Mouse (Mus musculus) cerebellum, adult (tissue): Measurements from ENCODE around the gene Dhrs7.
A peak's percentile ranks its signal among the peaks of the same experiment; 100 is the strongest.
"Not testable (repeated sequence)": the region's sequence is repeated elsewhere in the genome, so short reads cannot be mapped to it uniquely, and the experiment has no call there.

ENCODE experiments used
- ATAC-seq: cut with Nextera tagmentation; 2 replicates; pipeline ENCODE4 v1.9.2; 2017; ENCODE audit warnings: mild to moderate bottlenecking, moderate library complexity, mixed read lengths; ENCODE audit not compliant: insufficient number of reproducible peaks, low FRiP score, low TSS enrichment

The Dhrs7 gene

GRCm38 (mm10) chr12:72664735-72665337 lies at the start of gene Dhrs7:
Dhrs7 (minus strand) TSS chr12:72664909.
- ATAC-seq: peak; percentile 98

GRCm38 (mm10) chr12:72709981-72710380 lies 45.3 kb upstream of the Dhrs7 start:
- ATAC-seq: no peak

- ATAC-seq: no peak
Observed at GRCm38 (mm10) chr12:72704068-72704467, 39.4 kb upstream of the Dhrs7 start.

GRCm38 (mm10) chr12:72700013-72700412 lies 35.3 kb upstream of the Dhrs7 start:
- no peak for ATAC-seq

GRCm38 (mm10) chr12:72694901-72695463 lies 30.3 kb upstream of the Dhrs7 start:
- ATAC-seq: no peak

GRCm38 (mm10) chr12:72694438-72694837 lies 29.7 kb upstream of the Dhrs7 start:
- ATAC-seq: no peak

- no peak for ATAC-seq
Observed at GRCm38 (mm10) chr12:72693895-72694294, 29.2 kb upstream of the Dhrs7 start.

- not testable (repeated sequence) for ATAC-seq
Observed at GRCm38 (mm10) chr12:72688281-72688680, 23.6 kb upstream of the Dhrs7 start.

- ATAC-seq: not testable (repeated sequence)
Observed at GRCm38 (mm10) chr12:72687741-72688140, 23.0 kb upstream of the Dhrs7 start.

- not testable (repeated sequence) for ATAC-seq
Observed at GRCm38 (mm10) chr12:72686566-72686965, 21.9 kb upstream of the Dhrs7 start.

- no peak for ATAC-seq
Observed at GRCm38 (mm10) chr12:72683612-72684011, 18.9 kb upstream of the Dhrs7 start.

GRCm38 (mm10) chr12:72682511-72683282 lies 18.0 kb upstream of the Dhrs7 start:
- no peak for ATAC-seq

- ATAC-seq: no peak
Observed at GRCm38 (mm10) chr12:72681919-72682318, 17.2 kb upstream of the Dhrs7 start.

GRCm38 (mm10) chr12:72679635-72680034 lies 14.9 kb upstream of the Dhrs7 start:
- no peak for ATAC-seq

GRCm38 (mm10) chr12:72674820-72675219 lies 10.1 kb upstream of the Dhrs7 start:
- ATAC-seq: no peak

- ATAC-seq: no peak
Observed at GRCm38 (mm10) chr12:72674079-72674797, 9.5 kb upstream of the Dhrs7 start.

- ATAC-seq: no peak
Observed at GRCm38 (mm10) chr12:72671516-72672135, 6.9 kb upstream of the Dhrs7 start.

GRCm38 (mm10) chr12:72670921-72671320 lies 6.2 kb upstream of the Dhrs7 start:
- ATAC-seq: no peak

- no peak for ATAC-seq
Observed at GRCm38 (mm10) chr12:72667868-72668469, 3.3 kb upstream of the Dhrs7 start.

- no peak for ATAC-seq
Observed at GRCm38 (mm10) chr12:72666015-72666414, 1.3 kb upstream of the Dhrs7 start.
